Mouse (Mus musculus) CD4-positive helper T cell, adult 2 months (primary cell): ENCODE data around the gene Tmc3.

Experiments
- DNase-seq: peaks from one replicate; pipeline ENCODE4 v3.0.0-alpha.2; 2012; ENCODE audit warnings: low read depth, missing footprints, low spot score

Tmc3 gene

GRCm38 (mm10) chr7:83584639-83585471 is at the start of gene Tmc3:
Gene Tmc3, plus strand, starts transcription at chr7:83584927.
- no peak for DNase-seq

GRCm38 (mm10) chr7:83541536-83542169 is 43.1 kb upstream of the Tmc3 start:
- DNase-seq: no peak

- no peak for DNase-seq
These were observed 35.9 kb upstream of the Tmc3 start for GRCm38 (mm10) chr7:83548686-83549352.

- DNase-seq: no peak
These were observed 35.4 kb upstream of the Tmc3 start for GRCm38 (mm10) chr7:83549353-83549774.

GRCm38 (mm10) chr7:83549951-83550407 is 34.7 kb upstream of the Tmc3 start:
- peak; percentile 32 for DNase-seq

GRCm38 (mm10) chr7:83554477-83554876 is 30.2 kb upstream of the Tmc3 start:
- DNase-seq: no peak

GRCm38 (mm10) chr7:83556488-83556887 is 28.2 kb upstream of the Tmc3 start:
- no peak for DNase-seq

- DNase-seq: no peak
These were observed 25.9 kb upstream of the Tmc3 start for GRCm38 (mm10) chr7:83558741-83559280.

- DNase-seq: no peak
These were observed 25.2 kb upstream of the Tmc3 start for GRCm38 (mm10) chr7:83559495-83559894.

- no peak for DNase-seq
These were observed 22.9 kb upstream of the Tmc3 start for GRCm38 (mm10) chr7:83561849-83562248.

- peak; percentile 74 for DNase-seq
These were observed 20.0 kb upstream of the Tmc3 start for GRCm38 (mm10) chr7:83564635-83565291.

GRCm38 (mm10) chr7:83565976-83566375 is 18.8 kb upstream of the Tmc3 start:
- no peak for DNase-seq

- peak; percentile 70 for DNase-seq
These were observed 16.8 kb upstream of the Tmc3 start for GRCm38 (mm10) chr7:83567841-83568500.

GRCm38 (mm10) chr7:83568815-83569214 is 15.9 kb upstream of the Tmc3 start:
- no peak for DNase-seq

- no peak for DNase-seq
These were observed 15.3 kb upstream of the Tmc3 start for GRCm38 (mm10) chr7:83569436-83569835.

GRCm38 (mm10) chr7:83571077-83571476 is 13.7 kb upstream of the Tmc3 start:
- DNase-seq: no peak

- no peak for DNase-seq
These were observed 12.8 kb upstream of the Tmc3 start for GRCm38 (mm10) chr7:83571901-83572300.

- no peak for DNase-seq
These were observed 12.3 kb upstream of the Tmc3 start for GRCm38 (mm10) chr7:83572451-83572850.

GRCm38 (mm10) chr7:83580946-83581345 is 3.8 kb upstream of the Tmc3 start:
- DNase-seq: no peak

- DNase-seq: no peak
These were observed 9.3 kb downstream of the Tmc3 start for GRCm38 (mm10) chr7:83594056-83594455.

- DNase-seq: peak; percentile 35
These were observed 12.3 kb downstream of the Tmc3 start for GRCm38 (mm10) chr7:83597063-83597462.
